Mouse (Mus musculus) adrenal gland, postnatal 10 days (tissue): ENCODE measurements around the gene Sipa1l3. TPM values are rescaled to one million over a fixed set of nuclear protein-coding genes. Genes with fewer than 3 reads are reported as not detected.
A peak's percentile ranks its signal among the peaks of the same experiment; 100 is the strongest.

ENCODE experiments used
- DNase-seq: peaks from one replicate; pipeline ENCODE4 v3.0.0; 2021; ENCODE audit warnings: mixed read lengths
- total RNA-seq, 2 experiments: library from RNA; stranded (reverse); gene quantifications; 2 replicates each; pipeline ENCODE4 v1.2.3; 2021

Sipa1l3 gene
- total RNA-seq, 2 experiments from 2014 or later, result 26.9 to 47.2 TPM

GRCm38 (mm10) chr7:29370031-29370430 is 148.4 kb downstream of the Sipa1l3 start:
- DNase-seq, result no peak

- no peak for DNase-seq
Measured at GRCm38 (mm10) chr7:29368004-29368320, 150.5 kb downstream of the Sipa1l3 start.

- DNase-seq, result no peak
Measured at GRCm38 (mm10) chr7:29367166-29368003, 151.1 kb downstream of the Sipa1l3 start.

GRCm38 (mm10) chr7:29364052-29364451 is 154.4 kb downstream of the Sipa1l3 start:
- peak; percentile 73 for DNase-seq

GRCm38 (mm10) chr7:29361497-29361896 is 156.9 kb downstream of the Sipa1l3 start:
- no peak for DNase-seq

GRCm38 (mm10) chr7:29355406-29355805 is 163.0 kb downstream of the Sipa1l3 start:
- DNase-seq, result peak; percentile 45

- peak; percentile 87 for DNase-seq
Measured at GRCm38 (mm10) chr7:29354161-29354560, 164.3 kb downstream of the Sipa1l3 start.

- DNase-seq, result no peak
Measured at GRCm38 (mm10) chr7:29352246-29352645, 166.2 kb downstream of the Sipa1l3 start.

- DNase-seq, result peak; percentile 38
Measured at GRCm38 (mm10) chr7:29350489-29350888, 168.0 kb downstream of the Sipa1l3 start.

GRCm38 (mm10) chr7:29346212-29346611 is 172.2 kb downstream of the Sipa1l3 start:
- no peak for DNase-seq

GRCm38 (mm10) chr7:29345534-29345933 is 172.9 kb downstream of the Sipa1l3 start:
- DNase-seq, result no peak

- no peak for DNase-seq
Measured at GRCm38 (mm10) chr7:29343746-29344145, 174.7 kb downstream of the Sipa1l3 start.

GRCm38 (mm10) chr7:29342489-29343092 is 175.8 kb downstream of the Sipa1l3 start:
- no peak for DNase-seq

GRCm38 (mm10) chr7:29341722-29342121 is 176.7 kb downstream of the Sipa1l3 start:
- no peak for DNase-seq

- DNase-seq, result no peak
Measured at GRCm38 (mm10) chr7:29340838-29341237, 177.6 kb downstream of the Sipa1l3 start.

- no peak for DNase-seq
Measured at GRCm38 (mm10) chr7:29340247-29340646, 178.2 kb downstream of the Sipa1l3 start.

- DNase-seq, result peak; percentile 59
Measured at GRCm38 (mm10) chr7:29338984-29339679, 179.3 kb downstream of the Sipa1l3 start.

GRCm38 (mm10) chr7:29338351-29338919 is 180.0 kb downstream of the Sipa1l3 start:
- DNase-seq, result peak; percentile 62

- no peak for DNase-seq
Measured at GRCm38 (mm10) chr7:29337766-29338165, 180.7 kb downstream of the Sipa1l3 start.

GRCm38 (mm10) chr7:29336795-29337319 is 181.6 kb downstream of the Sipa1l3 start:
- no peak for DNase-seq

- peak; percentile 27 for DNase-seq
Measured at GRCm38 (mm10) chr7:29335841-29336671, 182.4 kb downstream of the Sipa1l3 start.

GRCm38 (mm10) chr7:29335276-29335675 is 183.2 kb downstream of the Sipa1l3 start:
- no peak for DNase-seq
